Mouse (Mus musculus) embryo, embryonic 10 days (tissue): ENCODE data around the gene Acadsb.
"Not testable (repeated sequence)": the region's sequence is repeated elsewhere in the genome, so short reads cannot be mapped to it uniquely, and the experiment has no call there.

Experiments
- DNase-seq: peaks from one replicate; pipeline ENCODE4 v3.0.0-alpha.2; 2015; ENCODE audit warnings: low spot score

Acadsb gene

DNA sequence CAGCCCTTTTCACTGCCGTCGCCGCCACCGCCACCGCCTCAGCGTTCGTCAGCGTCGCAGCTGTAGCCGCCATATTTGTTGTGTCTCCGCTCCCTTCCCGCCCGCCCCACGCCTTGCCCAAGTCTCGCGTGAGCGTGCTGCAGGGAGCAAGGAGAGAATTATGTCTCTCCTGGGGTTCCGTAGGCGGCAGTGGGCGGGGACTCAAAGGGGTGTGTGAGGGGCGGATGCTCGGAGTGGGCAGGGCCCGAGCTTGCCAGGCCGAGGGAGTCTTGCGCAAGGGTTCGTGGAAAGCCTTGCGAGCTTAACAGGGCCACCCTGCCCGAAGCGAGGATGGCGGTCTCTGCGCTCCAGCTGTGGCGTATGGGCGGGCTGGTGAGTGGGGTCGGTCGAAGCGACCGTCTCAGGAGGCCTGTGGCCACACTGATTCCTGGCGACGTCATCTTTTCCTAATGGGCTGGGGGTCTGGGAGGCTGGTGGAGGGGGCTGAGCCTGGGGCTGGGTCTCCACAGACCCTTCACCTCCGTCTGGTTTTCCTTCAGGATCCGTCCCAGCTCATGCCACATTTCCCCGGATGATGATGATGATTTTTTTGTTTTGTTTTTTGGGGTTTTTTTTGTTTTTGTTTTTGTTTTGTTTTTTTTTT lies at the start of gene Acadsb, which contains the start of gene Ikzf5:
Gene Acadsb, plus strand, starts transcription at position 186 of the 643 bp plus-strand sequence.
Gene Ikzf5, minus strand, starts transcription at position 106 of the 643 bp plus-strand sequence.
- peak; percentile 96 for DNase-seq

DNA sequence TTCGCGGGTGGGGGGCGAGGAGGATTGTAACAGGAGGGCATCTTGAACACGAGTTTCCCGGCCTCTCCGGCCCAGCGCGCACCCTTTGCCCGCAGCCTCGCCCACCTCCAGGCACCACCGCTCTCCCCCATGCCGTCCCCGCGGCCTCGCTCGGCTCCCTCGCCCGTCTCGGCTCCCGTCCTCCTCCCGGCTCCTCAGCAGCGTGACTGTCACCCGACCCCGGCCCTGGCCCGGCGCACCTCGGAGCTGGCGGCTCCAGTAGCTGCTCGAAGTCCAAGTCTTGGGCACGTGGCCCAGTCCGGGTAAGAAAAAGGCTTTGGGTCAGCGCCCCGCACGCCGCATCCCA lies 48.2 kb upstream of the Acadsb start:
- DNase-seq = no peak

DNA sequence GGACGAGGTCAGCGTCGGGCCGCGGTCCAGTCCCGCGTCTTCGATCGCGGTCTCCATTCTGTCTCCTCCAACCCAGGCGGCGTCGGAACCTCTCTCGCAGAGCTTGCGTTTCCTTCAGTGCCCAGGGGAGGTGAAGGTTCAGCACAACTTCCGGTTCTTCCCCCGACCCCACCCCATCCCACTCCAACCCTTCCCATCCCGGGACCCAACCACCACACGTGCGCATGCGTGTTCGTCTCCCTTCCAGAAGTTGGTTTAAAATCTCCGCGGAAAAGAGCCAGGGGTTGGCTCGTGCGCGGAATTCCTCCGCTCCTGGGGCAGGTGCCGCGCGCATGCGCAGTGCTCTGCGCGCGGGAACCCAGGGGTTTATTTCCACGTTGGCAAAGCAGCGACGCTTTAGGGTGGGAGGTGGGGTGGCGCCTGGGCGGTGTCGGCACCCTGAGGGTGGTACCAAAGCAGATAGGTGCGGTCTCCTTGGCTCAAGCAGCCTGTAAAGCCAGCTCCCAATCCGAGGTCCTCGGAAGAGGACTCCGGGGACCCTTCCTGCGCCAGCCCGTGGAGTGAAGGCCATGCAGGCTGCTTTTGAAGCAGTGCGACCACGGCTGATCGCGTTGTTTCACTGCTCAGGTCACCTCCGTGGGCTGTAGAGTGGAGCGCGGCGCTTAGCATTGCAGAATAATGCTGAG lies 47.6 kb upstream of the Acadsb start, which contains the start of gene 2310057M21Rik:
Gene 2310057M21Rik, minus strand, starts transcription at position 145 of the 686 bp plus-strand sequence.
- peak; percentile 99 for DNase-seq

DNA sequence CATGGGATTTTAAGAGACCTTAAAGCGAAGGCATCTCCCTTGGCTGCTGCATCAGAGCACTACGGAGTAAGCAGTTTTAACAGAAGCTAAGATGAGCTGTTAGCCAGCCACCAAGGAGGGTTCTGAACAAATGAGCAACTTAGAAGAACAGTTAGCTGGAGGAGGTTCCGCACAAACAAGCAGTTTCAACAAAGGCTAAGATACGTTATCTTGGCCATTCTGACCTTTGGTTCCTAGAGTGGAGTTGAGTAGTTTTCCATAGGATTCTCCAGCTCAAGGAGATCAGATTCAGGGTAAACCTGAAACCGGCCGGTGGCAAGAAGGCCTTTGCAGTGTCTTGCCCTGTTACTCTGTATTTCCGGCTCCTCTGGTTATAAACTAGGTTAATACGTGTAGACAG lies 46.3 kb upstream of the Acadsb start:
- DNase-seq = no peak

DNA sequence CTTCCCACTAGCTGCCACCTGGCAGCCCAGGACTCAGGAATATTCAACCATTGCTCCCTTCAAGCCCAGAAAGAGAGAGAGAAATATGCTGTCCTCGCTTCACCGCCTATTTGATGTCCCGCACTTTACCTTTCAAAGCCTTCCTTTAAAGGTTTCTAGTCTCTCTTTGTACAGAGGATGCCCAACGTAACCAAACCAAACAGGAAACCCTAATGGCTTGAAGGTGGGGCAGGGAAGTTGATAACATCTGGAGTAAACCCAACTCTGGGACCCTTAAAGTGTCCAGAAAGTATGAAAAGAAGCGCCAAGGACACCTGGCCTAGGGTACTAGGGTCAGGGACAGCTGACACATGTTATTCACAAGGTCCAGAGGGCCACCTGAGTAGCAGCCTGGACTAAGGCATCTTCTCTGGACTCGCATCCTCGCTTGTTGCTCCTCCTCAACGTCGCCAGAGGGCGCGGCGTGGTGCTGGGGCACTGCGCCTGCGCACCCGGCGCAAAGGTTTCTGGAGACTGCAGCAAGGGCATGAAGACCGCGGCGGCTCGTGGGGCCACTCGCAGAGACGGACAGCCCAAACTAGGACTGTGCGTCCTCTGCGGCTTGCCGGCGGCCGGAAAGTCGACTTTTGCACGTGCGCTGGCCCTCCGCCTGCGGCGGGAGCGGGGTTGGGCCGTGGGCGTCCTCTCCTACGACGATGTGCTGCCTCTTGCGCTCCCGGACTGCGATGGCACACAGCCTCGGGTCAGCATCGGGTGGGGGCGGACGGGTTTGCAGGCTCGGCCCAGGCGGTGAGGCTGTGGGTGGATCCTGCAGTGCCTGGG lies 39.5 kb upstream of the Acadsb start, which contains the start of gene Pstk:
Gene Pstk, plus strand, starts transcription at position 494 of the 822 bp plus-strand sequence.
- peak; percentile 95 for DNase-seq

DNA sequence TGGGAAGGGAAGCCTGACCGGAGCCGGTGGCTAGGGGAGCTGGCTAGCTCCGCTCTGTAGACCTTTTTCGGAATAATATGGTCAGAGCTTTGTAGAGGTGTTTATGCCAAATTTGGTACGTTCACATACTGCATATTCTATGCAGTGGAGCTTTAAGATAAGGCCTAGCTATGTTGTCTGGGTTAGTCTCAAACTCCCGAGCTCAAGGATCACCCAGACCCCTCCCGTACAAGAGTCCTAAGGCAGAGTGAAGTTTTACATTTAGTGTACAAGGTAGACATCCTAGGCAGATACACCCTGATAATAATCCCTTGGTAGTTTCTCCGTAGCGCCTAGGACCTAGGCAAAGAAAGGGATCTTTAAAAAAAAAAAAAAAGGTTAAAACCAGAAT lies 38.9 kb upstream of the Acadsb start:
- no peak for DNase-seq

DNA sequence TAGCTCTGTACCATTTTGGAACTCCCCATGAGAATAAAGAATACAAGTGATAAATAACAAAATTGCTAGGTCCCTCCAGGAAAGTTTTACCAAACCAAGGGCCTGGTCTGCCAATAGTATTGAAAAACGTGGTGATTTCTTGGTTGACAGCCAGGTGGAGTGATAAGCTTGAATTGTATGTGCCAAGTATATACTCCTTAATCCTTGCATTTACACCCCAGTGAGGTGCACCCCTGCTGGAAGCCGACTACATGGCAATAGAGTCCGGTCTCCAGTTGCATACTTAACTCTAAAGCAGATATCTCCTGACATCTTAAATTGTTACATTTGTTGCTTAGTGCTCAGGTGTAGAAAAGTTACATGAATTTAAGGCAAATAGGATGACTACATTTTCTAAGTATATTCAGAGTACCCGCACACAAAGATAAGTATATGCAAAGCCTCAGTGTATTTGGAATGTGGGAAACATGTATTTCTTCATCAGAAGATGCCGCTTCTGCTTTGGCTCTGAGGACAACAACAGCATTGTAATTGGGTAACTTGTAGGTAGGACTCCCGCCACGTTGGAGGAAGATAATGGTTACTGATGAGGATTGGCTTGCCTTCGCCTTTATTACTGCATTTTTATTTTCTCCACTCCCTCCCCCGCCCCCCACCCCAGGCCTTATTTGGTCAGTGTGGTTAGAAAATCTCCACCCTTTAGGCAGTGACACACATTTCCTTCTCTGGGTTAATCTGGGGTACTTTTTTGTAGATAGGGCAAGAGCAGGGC lies 38.3 kb upstream of the Acadsb start:
- peak; percentile 14 for DNase-seq

DNA sequence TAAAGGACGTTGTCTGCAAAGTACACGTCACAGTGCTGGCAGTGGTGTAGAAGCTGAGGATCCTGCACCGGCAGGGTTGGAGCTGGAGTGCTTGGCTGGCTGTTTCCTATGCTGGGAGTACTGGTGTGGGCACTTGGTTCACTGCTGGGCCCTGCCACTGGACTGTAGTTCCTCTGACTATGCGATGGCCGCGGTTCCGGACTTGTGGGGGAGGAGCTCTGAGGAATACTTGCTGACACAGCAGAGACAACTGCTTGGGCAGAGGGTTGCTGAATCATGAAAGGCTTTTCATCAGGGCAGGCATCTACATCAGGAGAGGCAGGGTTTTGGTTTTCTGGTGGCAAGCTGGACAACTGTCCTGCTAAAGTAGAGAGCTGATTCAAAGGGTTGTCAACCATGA lies 18.6 kb upstream of the Acadsb start:
- DNase-seq = not testable (repeated sequence)

DNA sequence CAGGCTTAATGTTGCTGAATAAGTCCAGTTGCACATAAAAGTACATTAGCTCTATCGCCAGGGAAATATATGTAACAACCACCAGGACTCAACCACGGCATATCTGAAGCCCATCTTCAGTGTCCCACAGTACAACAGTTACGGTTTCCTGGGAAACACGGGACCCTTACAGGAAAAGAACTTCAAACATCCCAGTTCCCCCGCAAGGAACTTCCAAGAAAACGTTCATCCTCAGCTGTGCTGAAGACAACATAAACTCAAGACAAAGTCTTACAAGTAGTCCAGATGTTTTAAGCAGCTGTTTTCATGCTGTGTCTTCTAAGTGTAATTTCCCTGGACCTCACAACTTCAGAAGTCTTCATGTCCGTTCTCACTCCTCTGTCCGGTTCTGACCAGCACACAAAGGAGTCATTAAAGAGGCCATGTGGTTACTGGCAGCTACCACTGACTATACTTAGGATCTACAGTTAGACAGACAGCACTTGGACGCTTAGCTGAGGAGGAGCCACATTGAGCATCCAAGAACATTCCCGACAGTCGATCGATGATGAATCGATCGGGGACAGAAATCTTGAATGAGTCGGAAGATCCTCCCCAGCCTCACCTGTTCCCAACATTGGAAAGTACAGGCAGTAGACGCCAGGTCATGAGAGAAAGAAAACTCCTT lies 947 bp upstream of the Acadsb start:
- peak; percentile 54 for DNase-seq

DNA sequence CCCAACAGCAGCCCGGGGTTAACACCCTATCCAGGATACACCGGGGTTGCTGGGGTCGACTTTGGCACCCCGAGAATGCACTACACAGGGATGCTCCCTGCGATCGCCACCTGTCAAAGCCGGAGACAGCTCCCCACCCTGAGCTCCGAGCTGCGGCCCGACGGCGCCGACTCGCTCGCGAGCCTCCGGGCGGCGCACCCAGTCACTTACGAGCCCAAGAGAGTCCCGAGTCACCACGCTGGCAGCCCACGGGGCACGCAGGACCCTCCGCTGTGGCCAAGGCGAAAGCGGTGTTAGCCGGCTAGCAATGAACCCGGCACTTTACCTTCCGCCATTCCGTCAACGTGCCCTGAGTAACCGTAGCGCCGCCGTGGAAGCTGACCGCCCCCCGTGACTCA lies 414 bp upstream of the Acadsb start:
- DNase-seq = no peak

DNA sequence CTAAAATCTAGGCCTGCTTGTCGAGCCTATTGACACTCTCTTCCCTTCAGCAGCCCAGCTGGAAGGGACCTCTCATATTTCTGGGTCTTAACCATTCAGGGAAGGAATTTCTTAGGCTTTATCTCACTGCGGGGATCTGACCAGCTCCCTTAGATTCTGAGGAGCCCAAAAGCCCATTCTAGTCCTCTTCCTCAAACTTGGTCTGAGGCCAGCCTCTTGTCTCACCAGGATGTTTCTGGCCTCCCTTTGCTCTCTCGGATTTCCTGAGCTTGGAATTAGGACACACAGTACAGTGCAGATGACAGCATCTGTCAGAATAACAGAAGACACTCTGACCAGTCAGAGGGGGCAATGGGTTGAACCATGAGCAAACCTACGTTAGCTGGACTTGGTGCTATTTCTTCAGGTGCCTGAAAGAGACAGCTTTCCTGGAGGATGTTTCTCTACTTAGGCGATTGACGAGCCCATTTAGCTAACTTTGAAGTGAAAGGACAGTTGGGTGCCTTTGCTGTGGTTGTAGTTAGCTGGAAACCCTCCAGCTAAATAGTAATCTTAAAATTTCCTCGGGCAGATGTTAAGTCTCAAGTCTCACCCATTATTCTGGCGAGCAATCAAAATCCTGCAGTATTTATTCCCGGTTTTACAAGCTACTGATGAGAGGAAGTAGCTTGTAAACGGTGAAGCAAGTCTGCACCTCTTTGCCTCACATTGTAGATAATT lies 980 bp downstream of the Acadsb start:
- DNase-seq = no peak

DNA sequence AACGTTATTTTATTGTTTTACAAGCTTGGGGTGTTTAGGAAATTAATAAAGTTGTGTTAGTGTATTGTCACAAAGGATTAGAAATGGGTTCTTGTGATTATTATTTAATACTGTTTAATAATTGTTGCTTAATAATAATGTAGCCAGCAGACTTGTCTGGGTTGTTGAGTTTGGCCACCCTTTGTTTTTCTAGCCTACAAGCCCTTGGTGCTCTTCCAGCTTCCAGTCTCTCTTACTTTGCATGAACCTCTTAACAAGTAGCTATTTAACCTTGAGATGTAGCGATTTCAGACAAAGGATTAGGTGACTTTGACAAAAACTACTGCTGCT lies 1.5 kb downstream of the Acadsb start:
- no peak for DNase-seq

DNA sequence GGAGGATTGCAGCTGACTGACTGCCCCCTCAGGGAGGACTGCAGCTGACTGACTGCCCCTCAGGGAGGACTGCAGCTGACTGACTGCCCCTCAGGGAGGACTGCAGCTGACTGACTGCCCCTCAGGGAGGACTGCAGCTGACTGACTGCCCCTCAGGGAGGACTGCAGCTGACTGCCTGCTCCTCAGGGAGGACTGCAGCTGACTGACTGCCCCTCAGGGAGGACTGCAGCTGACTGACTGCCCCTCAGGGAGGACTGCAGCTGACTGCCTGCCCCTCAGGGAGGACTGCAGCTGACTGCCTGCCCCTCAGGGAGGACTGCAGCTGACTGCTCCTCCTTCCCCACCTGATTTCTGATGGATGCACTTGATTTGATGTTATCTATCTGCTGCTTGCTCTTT lies 6.3 kb downstream of the Acadsb start:
- not testable (repeated sequence) for DNase-seq

DNA sequence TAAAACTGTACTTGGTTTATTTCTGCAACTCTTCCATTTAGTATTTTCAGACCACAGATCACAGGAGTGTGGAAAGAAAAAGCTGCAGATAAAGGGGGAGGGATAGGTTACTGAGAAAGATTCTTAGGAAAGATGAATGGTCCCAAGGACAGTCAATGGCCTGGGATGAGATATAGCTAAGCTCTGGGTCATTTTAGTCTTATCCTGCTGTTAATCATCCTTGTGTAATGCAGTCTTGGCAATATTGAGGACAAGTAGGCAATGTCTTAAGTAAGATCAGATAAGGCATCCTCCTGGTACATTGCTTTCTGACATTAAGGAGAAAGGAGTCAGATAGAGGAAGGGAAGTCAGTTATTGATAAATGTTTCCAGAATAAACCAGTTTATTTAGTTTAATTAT lies 7.2 kb downstream of the Acadsb start:
- DNase-seq = no peak

DNA sequence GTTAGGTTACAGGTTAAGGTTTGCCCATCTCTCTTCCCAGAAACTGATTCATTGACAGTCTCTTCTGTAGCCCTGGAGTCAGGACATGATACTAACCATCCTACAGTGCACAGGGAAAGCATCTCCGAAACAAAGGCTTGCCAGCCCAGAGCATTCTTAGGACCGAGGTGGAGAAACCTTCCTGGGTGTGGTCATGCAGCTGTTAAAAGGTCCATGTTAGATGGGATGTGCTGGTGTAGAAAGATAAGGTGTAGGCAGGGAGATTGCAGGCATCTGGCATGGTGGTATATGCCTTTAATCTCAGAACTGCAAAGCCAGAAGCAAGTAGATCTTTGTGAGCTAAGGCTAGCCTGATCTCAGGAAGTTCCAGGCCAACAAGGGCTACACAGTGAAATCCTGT lies 14.5 kb downstream of the Acadsb start:
- DNase-seq = no peak

DNA sequence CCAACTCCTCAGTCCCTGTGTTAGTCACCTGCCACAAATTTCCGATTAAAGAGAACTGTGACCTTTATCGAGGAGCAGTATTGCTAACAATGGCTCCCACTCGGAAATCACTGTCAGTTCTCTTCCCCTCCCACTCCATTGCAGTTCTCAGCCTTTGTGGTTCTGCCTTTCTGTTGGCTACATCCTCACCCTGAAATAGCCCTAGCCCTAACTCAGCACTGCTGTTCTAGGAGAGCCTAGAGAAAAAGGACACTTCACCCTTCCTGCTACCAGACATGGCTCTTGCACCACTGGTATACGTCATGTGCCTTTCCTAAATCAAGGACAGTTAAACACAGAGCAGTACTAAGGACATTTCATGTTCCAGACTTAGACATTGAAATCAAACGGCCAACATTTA lies 16.9 kb downstream of the Acadsb start:
- no peak for DNase-seq

DNA sequence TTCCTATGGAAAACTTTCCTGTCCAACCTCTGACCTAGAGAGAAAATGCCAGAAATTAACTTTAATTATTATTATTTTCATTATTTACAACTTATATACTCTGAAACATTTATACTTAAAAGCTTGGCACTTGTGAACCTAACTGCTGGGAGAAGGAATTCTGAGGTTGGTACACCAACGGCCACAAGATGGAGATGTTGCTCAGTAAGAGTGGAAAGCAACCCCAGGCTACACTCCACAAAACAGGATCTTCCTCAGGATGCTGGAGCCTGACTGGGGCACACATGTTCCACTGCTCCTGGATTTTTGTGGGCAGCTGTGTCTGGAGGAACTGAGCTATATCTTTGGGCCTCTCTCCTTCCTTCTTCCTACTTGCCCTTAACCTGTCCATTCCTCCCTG lies 21.8 kb downstream of the Acadsb start:
- DNase-seq = peak; percentile 83

DNA sequence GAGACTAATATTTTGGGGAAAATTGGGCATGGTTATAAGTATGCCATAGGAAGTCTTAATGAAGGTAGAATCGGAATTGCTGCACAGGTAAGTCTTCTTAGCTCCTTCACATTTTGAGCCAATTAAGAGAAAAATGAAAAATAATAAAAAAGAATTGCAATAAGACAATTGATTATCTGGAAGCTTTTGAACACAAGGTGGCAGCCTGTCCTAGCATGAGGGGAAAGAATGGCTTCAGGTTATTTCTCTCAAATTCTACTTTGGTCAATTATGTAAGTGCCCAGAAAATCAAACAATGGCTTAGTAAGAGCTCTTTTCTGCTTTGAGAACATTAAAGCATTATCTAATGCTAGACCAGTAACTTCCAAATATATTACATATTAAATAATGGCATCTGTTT lies 23.9 kb downstream of the Acadsb start:
- DNase-seq = no peak

DNA sequence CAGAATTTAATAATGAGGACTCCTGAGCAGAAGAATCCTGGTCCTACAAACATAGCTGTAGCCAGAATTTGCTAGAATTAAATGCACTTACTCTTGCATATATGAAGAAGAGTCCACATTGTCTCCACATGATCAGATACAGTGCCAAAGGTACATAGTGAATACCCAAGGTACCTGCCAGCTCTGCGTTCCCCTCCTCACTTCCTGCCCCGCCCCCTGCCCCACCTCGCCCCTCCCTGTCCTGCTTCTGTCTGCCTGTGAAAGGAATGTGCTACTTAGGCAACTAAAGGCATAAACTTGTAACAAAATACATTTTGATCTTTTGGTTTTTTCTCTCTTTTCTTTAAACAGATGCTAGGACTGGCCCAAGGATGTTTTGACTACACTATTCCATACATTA lies 26.6 kb downstream of the Acadsb start:
- DNase-seq = no peak

DNA sequence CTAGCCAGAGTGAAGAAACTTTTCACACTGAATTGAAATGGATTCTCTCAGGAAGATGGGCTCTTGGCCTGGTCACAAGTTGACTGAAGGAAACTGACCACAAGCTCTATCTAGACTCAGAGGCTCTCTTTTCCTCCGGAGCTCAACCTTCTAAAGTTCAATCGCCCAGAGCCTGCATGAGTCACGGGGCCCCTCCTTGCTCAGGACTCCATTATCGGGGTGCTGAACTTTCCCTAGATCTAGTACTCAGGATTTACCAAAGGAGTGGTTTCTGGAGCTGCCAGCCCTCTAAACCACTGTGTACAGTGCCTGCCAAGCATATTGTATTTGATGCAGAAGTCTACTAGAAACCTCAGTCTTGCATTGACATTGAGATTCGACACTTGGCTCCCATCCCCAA lies 46.3 kb downstream of the Acadsb start:
- no peak for DNase-seq

DNA sequence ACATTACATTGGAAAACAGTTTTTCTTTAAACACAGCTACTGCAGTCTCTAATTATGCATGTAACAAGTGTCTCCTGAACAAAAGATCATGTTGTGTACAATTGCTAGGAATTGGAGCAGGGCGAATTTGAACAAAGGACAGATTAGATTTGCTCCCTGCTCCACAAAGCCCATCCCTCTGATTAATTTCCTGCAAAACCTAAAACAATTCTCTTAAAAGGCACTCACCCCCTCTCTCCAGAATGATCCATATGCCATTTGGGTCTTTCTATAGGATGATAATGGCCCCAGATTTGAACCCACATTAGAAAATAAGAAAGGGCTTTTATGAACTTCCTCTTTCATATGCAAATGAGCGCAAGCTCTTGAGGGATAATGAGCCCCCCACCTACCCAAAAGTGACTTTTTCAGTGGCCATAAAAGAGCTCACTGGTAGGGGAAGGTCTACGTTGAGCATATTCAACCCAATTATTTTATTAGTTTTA lies 54.8 kb downstream of the Acadsb start:
- DNase-seq = peak; percentile 23
